Mouse (Mus musculus): ENCODE measurements around the gene Fstl4. TPM values are rescaled to one million over a fixed set of nuclear protein-coding genes. Genes with fewer than 3 reads are reported as not detected.
A peak's percentile ranks its signal among the peaks of the same experiment; 100 is the strongest.

Gene Fstl4
- polyA plus RNA-seq, 1 experiment from 2014 or later: 7.3 TPM

GRCm38 (mm10) chr11:53118226-53118965 is 354.0 kb downstream of the Fstl4 start:
- peaks cover 14% of the 10 kb centered on the region for H3K4me1 ChIP-seq

GRCm38 (mm10) chr11:53119966-53120365 is 355.5 kb downstream of the Fstl4 start:
- Histone ChIP-seq H3K4me3 (no peak overlapping the region), H3K9me3 (no peaks in the 10 kb centered on the region), H3K27me3 (ENCODE audit: insufficient read depth, poor library complexity, severe bottlenecking) (no peaks in the 10 kb centered on the region; the same call in 1 of the 2 replicates), H3K27ac (no peak overlapping the region), H3K36me3 (no peaks in the 10 kb centered on the region), H3K4me1 (peaks cover 14% of the 10 kb centered on the region)
- no peak for DNase-seq (ENCODE audit: low spot score)
- WGBS: 73% methylated on average over 5 of the region's 5 CpGs

More at GRCm38 (mm10) chr11:53118226-53118965, 354.0 kb downstream of the Fstl4 start:
- Histone ChIP-seq H3K27me3 (ENCODE audit: insufficient read depth, poor library complexity, severe bottlenecking) (no peaks in the 10 kb centered on the region; the same call in 1 of the 2 replicates), H3K27ac (no peak overlapping the region), H3K36me3 (no peaks in the 10 kb centered on the region), H3K9me3 (no peaks in the 10 kb centered on the region), H3K4me3 (no peak overlapping the region)
- no peak for DNase-seq (ENCODE audit: low spot score)
- WGBS: 85% methylated on average over 11 of the region's 11 CpGs

- H3K36me3 ChIP-seq: no peaks in the 10 kb centered on the region
- no peaks in the 10 kb centered on the region for H3K9me3 ChIP-seq
- DNase-seq (ENCODE audit: low spot score): no peak
- peaks cover 9% of the 10 kb centered on the region for H3K4me1 ChIP-seq
- H3K27ac ChIP-seq: no peak overlapping the region
- H3K4me3 ChIP-seq: no peak overlapping the region
- 36% methylated on average over 1 of the region's 1 CpGs for WGBS
- no peaks in the 10 kb centered on the region; the same call in 1 of the 2 replicates for H3K27me3 ChIP-seq (ENCODE audit: insufficient read depth, poor library complexity, severe bottlenecking)
Observed at GRCm38 (mm10) chr11:53121208-53121607, 356.8 kb downstream of the Fstl4 start.

GRCm38 (mm10) chr11:53124799-53125198 is 360.4 kb downstream of the Fstl4 start:
- no peaks in the 10 kb centered on the region; the same call in 1 of the 2 replicates for H3K27me3 ChIP-seq (ENCODE audit: insufficient read depth, poor library complexity, severe bottlenecking)
- H3K9me3 ChIP-seq: no peaks in the 10 kb centered on the region
- 90% methylated on average over 2 of the region's 2 CpGs for WGBS
- no peak overlapping the region for H3K4me3 ChIP-seq
- no peaks in the 10 kb centered on the region for H3K36me3 ChIP-seq
- H3K27ac ChIP-seq: no peak overlapping the region
- no peak for DNase-seq (ENCODE audit: low spot score)
- H3K4me1 ChIP-seq: no peaks in the 10 kb centered on the region

GRCm38 (mm10) chr11:53126660-53127059 is 362.2 kb downstream of the Fstl4 start:
- DNase-seq (ENCODE audit: low spot score): no peak
- WGBS: 57% methylated on average over 6 of the region's 6 CpGs
- H3K27ac ChIP-seq: no peak overlapping the region

GRCm38 (mm10) chr11:53128661-53129060 is 364.2 kb downstream of the Fstl4 start:
- H3K9me3 ChIP-seq: no peaks in the 10 kb centered on the region
- H3K27me3 ChIP-seq (ENCODE audit: insufficient read depth, poor library complexity, severe bottlenecking): no peaks in the 10 kb centered on the region
- no peaks in the 10 kb centered on the region for H3K36me3 ChIP-seq
- DNase-seq (ENCODE audit: low spot score): no peak
- WGBS: 72% methylated on average over 2 of the region's 2 CpGs
- no peak overlapping the region for H3K27ac ChIP-seq
- peaks cover 9% of the 10 kb centered on the region for H3K4me1 ChIP-seq
- H3K4me3 ChIP-seq: no peak overlapping the region

More at GRCm38 (mm10) chr11:53126660-53127059, 362.2 kb downstream of the Fstl4 start:
- no peaks in the 10 kb centered on the region for H3K4me1 ChIP-seq
- H3K4me3 ChIP-seq: no peak overlapping the region
- H3K27me3 ChIP-seq (ENCODE audit: insufficient read depth, poor library complexity, severe bottlenecking): no peaks in the 10 kb centered on the region
- no peaks in the 10 kb centered on the region for H3K9me3 ChIP-seq
- H3K36me3 ChIP-seq: no peaks in the 10 kb centered on the region

GRCm38 (mm10) chr11:53132406-53133035 is 368.1 kb downstream of the Fstl4 start:
- Histone ChIP-seq H3K36me3 (no peaks in the 10 kb centered on the region), H3K27me3 (ENCODE audit: insufficient read depth, poor library complexity, severe bottlenecking) (0 out of 2 replicates have a peak, but pooled peaks cover 2% of the 10 kb centered on the region), H3K9me3 (no peaks in the 10 kb centered on the region), H3K4me1 (peaks cover 9% of the 10 kb centered on the region), H3K4me3 (peak overlapping the region; percentile 31; the same call in 1 of the 2 replicates), H3K27ac (no peak overlapping the region)
- 50% methylated on average over 23 of the region's 23 CpGs for WGBS
- DNase-seq (ENCODE audit: low spot score): no peak

- no peak for DNase-seq (ENCODE audit: low spot score)
- Histone ChIP-seq H3K4me1 (peaks cover 9% of the 10 kb centered on the region), H3K27ac (no peak overlapping the region), H3K36me3 (no peaks in the 10 kb centered on the region), H3K9me3 (no peaks in the 10 kb centered on the region), H3K27me3 (ENCODE audit: insufficient read depth, poor library complexity, severe bottlenecking) (0 out of 2 replicates have a peak, but pooled peaks cover 6% of the 10 kb centered on the region), H3K4me3 (no peak overlapping the region)
- 82% methylated on average over 11 of the region's 11 CpGs for WGBS
Observed at GRCm38 (mm10) chr11:53136371-53136770, 371.9 kb downstream of the Fstl4 start.

- no peak for DNase-seq (ENCODE audit: low spot score)
- Histone ChIP-seq H3K27me3 (ENCODE audit: insufficient read depth, poor library complexity, severe bottlenecking) (0 out of 2 replicates have a peak, but pooled peaks cover 6% of the 10 kb centered on the region), H3K9me3 (no peaks in the 10 kb centered on the region), H3K4me1 (peaks cover 6% of the 10 kb centered on the region), H3K4me3 (no peak overlapping the region), H3K27ac (no peak overlapping the region), H3K36me3 (no peaks in the 10 kb centered on the region)
- 82% methylated on average over 8 of the region's 8 CpGs for WGBS
Observed at GRCm38 (mm10) chr11:53137381-53137780, 372.9 kb downstream of the Fstl4 start.

- DNase-seq (ENCODE audit: low spot score): no peak
- Histone ChIP-seq H3K4me1 (no peaks in the 10 kb centered on the region), H3K27me3 (ENCODE audit: insufficient read depth, poor library complexity, severe bottlenecking) (0 out of 2 replicates have a peak, but pooled peaks cover 6% of the 10 kb centered on the region), H3K27ac (no peak overlapping the region), H3K4me3 (no peak overlapping the region), H3K36me3 (no peaks in the 10 kb centered on the region), H3K9me3 (no peaks in the 10 kb centered on the region)
- 84% methylated on average over 6 of the region's 6 CpGs for WGBS
Observed at GRCm38 (mm10) chr11:53138212-53138611, 373.8 kb downstream of the Fstl4 start.

GRCm38 (mm10) chr11:53139666-53140065 is 375.2 kb downstream of the Fstl4 start:
- no peak for DNase-seq (ENCODE audit: low spot score)
- no peaks in the 10 kb centered on the region for H3K4me1 ChIP-seq
- no peak overlapping the region for H3K4me3 ChIP-seq
- no peaks in the 10 kb centered on the region for H3K9me3 ChIP-seq
- no peaks in the 10 kb centered on the region for H3K36me3 ChIP-seq
- H3K27me3 ChIP-seq (ENCODE audit: insufficient read depth, poor library complexity, severe bottlenecking): 0 out of 2 replicates have a peak, but pooled peaks cover 6% of the 10 kb centered on the region
- WGBS: 95% methylated on average over 3 of the region's 3 CpGs
- H3K27ac ChIP-seq: no peak overlapping the region

GRCm38 (mm10) chr11:53140196-53140595 is 375.8 kb downstream of the Fstl4 start:
- 0 out of 2 replicates have a peak, but pooled peaks cover 6% of the 10 kb centered on the region for H3K27me3 ChIP-seq (ENCODE audit: insufficient read depth, poor library complexity, severe bottlenecking)
- H3K9me3 ChIP-seq: no peaks in the 10 kb centered on the region
- no peak overlapping the region for H3K27ac ChIP-seq
- H3K4me3 ChIP-seq: no peak overlapping the region
- no peaks in the 10 kb centered on the region for H3K36me3 ChIP-seq
- WGBS: 83% methylated on average over 8 of the region's 8 CpGs
- DNase-seq (ENCODE audit: low spot score): no peak
- no peaks in the 10 kb centered on the region for H3K4me1 ChIP-seq
